Mouse (Mus musculus) embryo, embryonic 10 days (tissue): ENCODE results near the gene Tnk1.
A peak's percentile ranks its signal among the peaks of the same experiment; 100 is the strongest.

Experiments used
- DNase-seq: peaks from one replicate; pipeline ENCODE4 v3.0.0-alpha.2; 2015; ENCODE audit warnings: low spot score

Tnk1 gene

DNA sequence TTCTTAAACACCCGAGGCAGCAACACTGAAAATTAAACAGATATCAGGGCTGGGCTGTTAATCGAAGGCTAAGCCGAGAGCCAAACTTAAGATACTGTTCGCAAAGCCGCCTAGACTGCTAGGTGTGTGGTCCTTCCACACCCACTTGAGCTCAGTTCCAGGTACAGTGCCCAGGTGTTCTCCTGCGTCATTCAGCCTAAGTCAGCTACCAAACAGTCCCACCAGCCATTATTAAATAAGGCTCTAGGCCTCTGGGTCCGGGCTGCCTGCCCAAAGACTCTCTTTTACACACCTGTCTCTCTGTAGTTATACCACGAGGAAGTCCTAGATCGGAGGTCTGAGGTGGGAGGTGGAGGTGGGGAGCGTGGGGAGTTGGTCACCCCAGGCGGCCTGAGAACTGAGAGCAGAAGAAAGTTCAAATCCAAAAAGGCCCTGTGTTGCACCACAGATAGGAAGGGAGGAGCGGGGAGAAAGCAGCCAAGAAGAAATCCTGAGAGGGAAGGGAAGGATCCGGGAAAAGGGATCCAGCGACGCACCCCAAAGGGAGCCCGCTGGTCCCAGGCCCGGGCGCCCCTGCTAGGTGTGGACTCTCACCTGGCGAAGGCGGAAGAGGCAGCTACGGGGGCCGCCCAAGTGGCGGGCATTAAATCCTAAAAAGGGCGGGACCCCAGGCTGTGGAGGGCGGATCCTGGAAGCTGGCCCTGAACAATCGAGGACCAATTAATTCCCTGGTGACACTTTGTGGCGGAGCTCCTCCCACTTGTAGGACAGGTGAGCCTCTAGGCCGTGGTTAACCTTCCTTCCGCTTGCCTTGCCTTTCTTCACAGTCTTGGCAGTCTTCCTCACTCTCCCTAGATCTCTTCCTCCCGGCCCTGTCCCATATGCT lies at the start of gene Tnk1:
Gene Tnk1 (minus strand): TSS at position 618 of the 886 bp plus-strand sequence.
- DNase-seq: no peak

GRCm38 (mm10) chr11:69904311-69904710 lies 45.8 kb upstream of the Tnk1 start:
- no peak for DNase-seq

- no peak for DNase-seq
Observed at GRCm38 (mm10) chr11:69902972-69903371, 44.4 kb upstream of the Tnk1 start.

GRCm38 (mm10) chr11:69901993-69902392 lies 43.5 kb upstream of the Tnk1 start:
- DNase-seq: peak; percentile 40

- DNase-seq: peak; percentile 99
Observed at GRCm38 (mm10) chr11:69901406-69901846, 42.9 kb upstream of the Tnk1 start.

DNA sequence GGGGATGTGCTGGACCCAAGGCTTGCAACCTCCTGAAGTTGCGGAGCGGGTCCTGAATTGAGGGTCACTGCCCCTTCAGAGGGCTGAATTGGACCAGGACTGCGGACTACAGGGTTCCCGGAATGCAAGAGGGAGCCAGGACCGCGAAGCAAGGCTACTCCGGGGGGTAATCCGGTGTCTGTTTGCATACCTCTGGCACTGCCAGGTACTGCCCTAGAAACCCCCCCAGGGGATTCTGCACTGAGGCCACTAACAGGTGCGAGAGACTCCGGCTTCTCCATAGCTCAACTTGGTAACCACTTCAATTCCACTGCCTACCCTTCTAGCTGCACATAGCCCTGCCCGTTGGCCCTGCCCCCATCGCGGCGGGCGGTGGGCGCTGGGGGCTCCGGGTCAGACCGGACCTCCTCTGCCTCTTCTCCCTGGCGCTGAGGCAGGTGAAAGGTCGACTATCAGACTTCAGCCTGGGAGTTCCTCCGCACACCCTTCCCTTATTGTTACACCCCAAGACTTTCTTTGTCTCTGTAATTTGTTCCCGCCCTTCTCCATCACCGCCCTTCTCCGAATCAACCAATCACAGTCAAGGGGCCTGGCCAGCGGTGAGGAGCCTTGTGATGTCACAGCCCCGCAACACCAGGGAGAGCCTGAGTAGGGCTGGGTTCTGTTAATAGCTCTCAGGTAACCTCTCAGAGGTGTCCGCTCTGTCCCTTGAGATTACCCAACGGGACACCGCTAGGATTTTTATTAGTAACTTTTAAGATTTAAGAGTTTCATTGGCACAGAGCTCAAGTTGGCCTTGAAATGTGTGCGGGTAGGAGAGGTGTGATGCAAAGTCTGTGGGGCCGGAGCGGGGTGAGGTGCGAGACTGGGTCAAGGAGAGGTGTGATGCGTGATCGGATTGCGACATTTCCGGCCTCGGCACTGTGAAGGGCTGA lies 42.2 kb upstream of the Tnk1 start, which contains the start of the genes 2810408A11Rik and Neurl4:
Gene 2810408A11Rik (minus strand): TSS at position 517 of the 935 bp plus-strand sequence.
Gene Neurl4 (plus strand): TSS at position 602 of the 935 bp plus-strand sequence.
- peak; percentile 97 for DNase-seq

- peak; percentile 44 for DNase-seq
Observed at GRCm38 (mm10) chr11:69899870-69900269, 41.3 kb upstream of the Tnk1 start.

DNA sequence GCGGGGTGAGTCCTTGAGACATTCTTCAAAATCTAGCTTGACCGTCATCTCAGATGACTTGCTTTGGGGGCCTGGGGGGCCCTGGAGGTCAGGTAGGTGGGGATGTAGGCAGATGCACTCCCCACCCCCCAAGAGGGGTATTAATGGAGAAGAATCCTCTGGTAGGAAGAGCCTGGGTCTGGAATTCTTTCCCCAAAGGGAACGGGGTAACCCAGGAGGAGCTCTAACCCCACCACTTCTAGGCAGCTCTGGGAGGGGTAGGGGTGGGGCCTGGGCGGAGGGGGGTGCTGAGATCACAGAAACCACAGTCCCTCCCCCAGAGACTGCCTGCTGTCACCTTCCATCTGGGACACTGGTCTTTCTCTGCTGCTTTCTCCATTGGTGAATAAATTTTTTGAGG lies 36.8 kb upstream of the Tnk1 start, which contains the start of gene Acap1:
Gene Acap1 (minus strand): TSS at position 249 of the 400 bp plus-strand sequence.
- DNase-seq: no peak

DNA sequence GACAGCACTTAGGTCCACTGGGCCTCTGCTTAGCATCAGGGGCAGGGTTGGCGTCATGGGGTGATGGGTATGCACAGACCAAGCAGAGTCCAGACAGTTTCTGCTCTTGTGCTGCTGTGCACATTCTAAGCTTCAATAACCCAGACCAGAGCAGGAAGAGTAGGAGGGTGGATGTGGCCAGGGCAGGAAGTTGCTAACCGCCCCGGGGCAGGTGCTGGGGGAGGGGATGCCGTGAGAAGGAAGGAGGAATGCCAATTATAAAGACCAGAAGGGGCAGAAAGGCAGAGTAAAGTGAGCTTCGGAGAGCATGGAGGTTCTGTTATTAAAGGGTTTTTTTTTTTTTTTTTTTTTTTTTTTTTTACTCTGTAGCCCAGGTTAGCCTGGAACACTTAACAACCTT lies 36.1 kb upstream of the Tnk1 start:
- DNase-seq: no peak

GRCm38 (mm10) chr11:69891482-69891881 lies 33.0 kb upstream of the Tnk1 start:
- DNase-seq: no peak

- peak; percentile 40 for DNase-seq
Observed at GRCm38 (mm10) chr11:69886907-69887635, 28.5 kb upstream of the Tnk1 start.

DNA sequence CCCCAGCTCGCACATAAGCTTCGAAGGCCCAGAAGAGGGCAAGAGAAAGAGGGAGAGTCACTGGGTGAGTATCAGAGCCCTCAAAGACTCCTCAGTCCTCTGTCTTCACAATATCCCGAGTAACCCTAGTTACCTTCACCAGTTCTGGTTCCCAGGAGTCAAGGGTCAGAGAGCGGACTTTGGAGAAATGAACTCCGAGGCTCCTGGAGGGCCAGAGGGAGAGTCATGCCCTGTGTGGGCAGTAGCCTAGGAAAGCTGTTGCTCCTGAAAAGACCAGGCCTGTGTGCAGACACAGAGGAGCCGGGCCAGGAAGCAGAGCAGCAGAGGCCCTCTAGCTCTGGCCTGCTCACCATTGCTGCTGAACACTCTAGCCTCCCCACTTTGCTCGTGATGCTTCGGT lies 26.1 kb upstream of the Tnk1 start:
- no peak for DNase-seq

DNA sequence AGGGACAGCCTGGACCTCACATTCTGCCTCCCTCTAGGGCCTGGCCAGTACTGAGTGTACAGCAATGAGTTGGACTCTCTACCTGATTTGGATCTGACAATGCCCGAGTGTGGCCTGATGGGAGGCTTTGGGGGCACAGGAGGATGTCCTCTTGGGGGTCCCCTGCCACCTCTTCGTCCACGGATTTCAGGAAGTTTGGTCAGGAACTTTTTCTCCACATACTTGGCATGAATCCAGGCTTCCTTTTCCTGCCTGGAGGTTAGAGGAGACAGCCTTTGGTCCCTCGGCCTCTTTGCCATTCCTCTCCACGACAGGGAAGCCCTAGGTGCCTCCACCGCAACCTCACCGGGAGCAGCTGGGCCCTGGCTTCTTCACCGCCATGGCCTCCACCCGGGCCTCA lies 25.7 kb upstream of the Tnk1 start:
- no peak for DNase-seq

DNA sequence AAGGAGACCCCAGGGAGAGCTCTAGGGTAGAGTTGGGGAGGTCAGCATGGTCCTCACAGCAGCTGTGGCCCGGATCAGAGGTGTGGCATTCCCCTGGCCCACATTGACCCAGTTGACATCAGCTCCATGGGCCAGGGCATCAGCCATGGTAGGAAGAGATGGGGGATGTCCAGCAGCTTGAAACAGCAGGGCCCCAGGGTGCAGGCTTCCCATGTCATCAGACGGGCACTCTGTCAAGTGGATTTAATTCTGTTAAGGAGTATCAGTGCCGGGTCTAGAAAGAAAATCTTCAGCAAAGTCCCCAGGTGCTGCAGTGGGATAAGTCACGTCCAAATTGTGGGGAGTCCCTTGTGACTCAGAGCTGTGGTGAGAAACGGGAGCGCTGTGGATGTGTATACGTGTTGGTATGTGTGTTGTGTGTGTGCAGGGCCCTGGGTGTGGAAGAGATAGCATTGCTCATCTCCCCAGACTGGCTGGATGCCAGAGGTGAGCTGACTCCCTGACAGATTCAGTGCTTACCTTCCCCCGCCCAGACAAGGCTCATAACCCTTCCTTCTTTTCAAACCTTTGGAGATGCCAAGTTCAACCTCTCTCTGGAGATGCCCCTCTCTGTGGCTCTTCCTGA lies 25.1 kb upstream of the Tnk1 start:
- no peak for DNase-seq

DNA sequence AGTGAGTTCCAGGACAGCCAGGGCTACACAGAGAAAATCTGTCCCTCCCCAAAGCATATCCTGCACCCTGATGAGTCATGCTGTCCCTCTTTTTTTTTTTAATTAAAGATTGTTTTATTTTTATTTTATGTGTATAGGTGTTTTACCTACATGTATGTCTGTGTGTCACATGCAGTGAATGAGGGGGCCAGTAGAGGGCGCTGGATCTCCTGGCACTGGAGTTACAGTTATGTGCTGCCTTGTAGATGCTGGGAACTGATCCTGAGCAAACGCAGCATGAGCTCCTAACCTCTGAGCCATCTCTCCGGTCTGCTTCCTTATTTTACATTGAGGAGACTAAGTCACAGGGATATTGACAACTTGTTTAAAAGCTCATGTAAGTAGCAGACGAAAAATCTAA lies 24.5 kb upstream of the Tnk1 start:
- DNase-seq: no peak

DNA sequence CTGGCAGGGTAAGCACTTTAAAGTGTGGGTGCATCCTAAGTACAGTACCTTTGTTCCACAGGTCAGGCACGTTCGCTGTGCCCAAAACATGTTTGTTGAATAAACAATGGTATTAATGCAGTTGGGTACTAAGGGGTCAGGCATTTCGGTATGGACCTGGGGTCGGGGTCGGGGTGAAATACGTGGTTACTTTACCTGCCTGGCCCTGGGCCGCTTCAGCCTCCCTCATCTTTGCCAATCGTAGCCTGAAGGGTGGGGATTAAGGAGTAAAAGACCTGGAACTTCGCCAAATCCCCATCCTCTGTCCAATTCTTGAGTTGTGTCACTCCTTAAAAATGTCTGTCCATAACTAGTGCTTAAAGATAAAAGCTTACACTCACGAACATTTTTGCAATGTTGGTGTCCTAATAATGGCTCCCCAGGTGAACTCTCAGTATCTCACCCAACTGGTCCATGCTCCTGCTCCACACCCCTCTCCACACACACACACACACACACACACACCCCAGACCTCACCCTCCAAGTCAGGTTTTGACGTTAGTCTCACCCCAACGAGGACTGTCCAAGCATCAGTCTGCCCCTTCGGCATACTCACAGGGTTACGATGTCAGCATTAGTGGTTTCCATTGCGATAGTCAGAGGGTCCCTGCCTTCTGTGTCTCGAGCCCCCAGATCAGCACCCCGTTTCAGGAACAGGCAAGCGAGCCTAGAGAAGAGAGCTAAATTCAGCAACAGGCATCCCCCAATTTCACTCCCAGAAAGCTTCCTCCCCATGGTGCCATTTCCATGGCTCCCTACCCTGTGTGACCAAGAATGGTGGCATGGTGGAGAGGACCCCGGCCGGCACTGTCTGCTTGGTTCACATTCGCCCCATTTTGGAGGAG lies 23.5 kb upstream of the Tnk1 start:
- no peak for DNase-seq

- DNase-seq: peak; percentile 90
Observed at GRCm38 (mm10) chr11:69880853-69881603, 22.5 kb upstream of the Tnk1 start, which contains the start of gene Kctd11. TSS of gene Kctd11 (minus strand) at chr11:69881406.

- DNase-seq: peak; percentile 85
Observed at GRCm38 (mm10) chr11:69880506-69880852, 21.9 kb upstream of the Tnk1 start.

- no peak for DNase-seq
Observed at GRCm38 (mm10) chr11:69879711-69880110, 21.2 kb upstream of the Tnk1 start.
